Mouse (Mus musculus) T-helper 2 cell (primary cell): Measurements from ENCODE around the gene Mecom.
"Not testable (repeated sequence)": the region's sequence is repeated elsewhere in the genome, so short reads cannot be mapped to it uniquely, and the experiment has no call there.

Experiments
- in situ Hi-C: fragments of 300-600 bp; cut with MboI, MseI; formaldehyde crosslinking; loops from one replicate; pipeline ENCODE4 v1.15.1; 2025; ENCODE audit warnings: high pct_unique_total_duplicates

Gene Mecom

GRCm38 (mm10) chr3:30257776-30258175, 290.0 kb downstream of the Mecom start:
- in situ Hi-C loops, result no loop called here

DNA sequence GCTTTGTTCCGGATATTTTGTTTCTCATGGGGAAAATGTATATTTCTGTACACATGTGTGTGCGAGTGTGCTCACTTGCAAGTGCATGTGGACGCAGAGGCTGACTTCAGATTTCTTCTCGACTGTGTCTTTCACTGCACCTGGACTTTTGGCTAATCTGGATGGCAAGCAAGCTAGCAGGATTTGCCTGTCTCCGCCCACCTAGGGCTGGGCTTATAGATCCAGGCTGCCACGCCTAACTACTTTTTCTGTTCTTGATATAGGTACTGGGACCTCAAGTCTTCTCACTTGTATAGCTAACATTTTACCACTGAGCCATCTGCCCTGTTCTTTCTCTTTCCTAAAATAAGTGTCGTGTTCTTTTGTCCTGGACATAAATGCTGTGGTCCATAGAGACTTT, 290.9 kb downstream of the Mecom start:
- in situ Hi-C loops, result no loop called here

- in situ Hi-C loops, result no loop called here
Observed at GRCm38 (mm10) chr3:30255828-30256227, 292.0 kb downstream of the Mecom start.

DNA sequence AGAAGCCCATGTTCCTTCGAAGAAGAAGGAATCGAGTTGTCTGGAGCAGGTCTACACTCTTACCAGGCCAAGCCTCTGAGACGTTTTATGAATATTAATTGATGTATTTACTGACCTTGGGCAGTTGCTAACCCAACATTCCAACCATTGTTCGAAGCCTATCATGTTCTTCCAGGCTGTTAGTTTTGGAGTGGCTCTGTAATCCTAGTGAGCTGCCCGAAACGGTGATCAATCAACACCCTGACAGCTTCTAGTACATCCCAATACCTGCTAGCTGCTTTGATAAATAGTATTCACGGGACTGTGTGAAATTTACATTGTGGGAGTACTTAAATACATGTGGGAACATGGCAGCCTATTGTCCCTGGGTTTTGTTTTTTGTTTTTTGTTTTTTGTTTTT, 293.4 kb downstream of the Mecom start:
- in situ Hi-C loops, result no loop called here

GRCm38 (mm10) chr3:30253714-30254113, 294.1 kb downstream of the Mecom start:
- in situ Hi-C loops, result no loop called here

GRCm38 (mm10) chr3:30248656-30249384, 299.0 kb downstream of the Mecom start:
- in situ Hi-C loops, result no loop called here

- in situ Hi-C loops, result no loop called here
Observed at GRCm38 (mm10) chr3:30247256-30247655, 300.6 kb downstream of the Mecom start.

DNA sequence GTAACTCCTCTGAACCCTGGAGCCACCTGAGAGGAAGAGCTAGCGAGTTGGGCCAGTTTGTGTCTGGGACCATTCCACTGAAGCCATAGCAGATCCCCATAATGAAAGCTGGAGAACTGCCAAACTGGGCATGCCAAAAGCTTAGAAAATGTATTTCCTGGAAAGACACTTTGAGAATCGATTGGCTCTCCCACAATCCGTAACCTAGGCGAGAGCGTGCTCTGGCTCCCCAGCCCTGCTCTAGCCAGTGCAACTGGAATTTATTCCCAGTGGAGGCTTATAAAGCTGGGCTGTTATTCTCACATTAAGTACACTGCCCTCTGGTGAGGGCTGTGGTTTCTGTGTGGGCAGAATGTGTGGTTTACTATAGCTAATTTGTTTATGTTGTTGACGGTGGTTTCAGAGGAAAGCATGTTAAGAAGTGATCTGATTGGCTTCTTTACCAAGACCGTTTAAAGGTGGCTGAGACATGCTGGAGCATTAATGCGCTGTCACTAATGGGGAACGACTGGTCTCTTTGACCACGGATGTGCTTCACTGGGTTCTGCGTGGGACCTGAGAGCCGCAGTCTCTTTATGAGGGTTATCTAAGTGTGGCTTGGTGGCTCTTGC, 301.3 kb downstream of the Mecom start:
- in situ Hi-C loops, result no loop called here

- in situ Hi-C loops, result no loop called here
Observed at GRCm38 (mm10) chr3:30245950-30246349, 301.9 kb downstream of the Mecom start.

- in situ Hi-C loops, result no loop called here
Observed at GRCm38 (mm10) chr3:30244401-30244871, 303.4 kb downstream of the Mecom start.

GRCm38 (mm10) chr3:30243776-30244275, 304.0 kb downstream of the Mecom start:
- in situ Hi-C loops, result no loop called here

- in situ Hi-C loops, result no loop called here
Observed at GRCm38 (mm10) chr3:30239416-30239815, 308.4 kb downstream of the Mecom start.

DNA sequence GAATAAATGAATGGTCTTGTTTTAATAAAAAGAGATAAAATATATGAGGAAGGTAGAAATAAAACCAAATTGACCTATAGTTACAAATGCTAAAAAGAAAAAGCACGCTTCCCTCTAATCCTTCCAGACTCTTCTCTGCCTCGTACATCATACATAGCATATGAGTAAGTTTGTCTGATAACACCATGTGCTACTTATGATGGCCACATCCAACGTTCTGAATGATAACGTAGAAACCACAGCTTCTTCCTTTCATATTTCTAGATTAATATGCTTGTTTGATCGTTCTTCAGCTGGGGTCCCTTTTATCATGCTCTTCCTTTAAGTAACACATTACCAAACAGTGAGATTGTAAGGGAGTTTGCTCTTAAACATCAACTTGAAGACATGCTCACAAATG, 310.3 kb downstream of the Mecom start:
- in situ Hi-C loops, result no loop called here

GRCm38 (mm10) chr3:30234018-30234417, 313.8 kb downstream of the Mecom start:
- in situ Hi-C loops, result no loop called here

DNA sequence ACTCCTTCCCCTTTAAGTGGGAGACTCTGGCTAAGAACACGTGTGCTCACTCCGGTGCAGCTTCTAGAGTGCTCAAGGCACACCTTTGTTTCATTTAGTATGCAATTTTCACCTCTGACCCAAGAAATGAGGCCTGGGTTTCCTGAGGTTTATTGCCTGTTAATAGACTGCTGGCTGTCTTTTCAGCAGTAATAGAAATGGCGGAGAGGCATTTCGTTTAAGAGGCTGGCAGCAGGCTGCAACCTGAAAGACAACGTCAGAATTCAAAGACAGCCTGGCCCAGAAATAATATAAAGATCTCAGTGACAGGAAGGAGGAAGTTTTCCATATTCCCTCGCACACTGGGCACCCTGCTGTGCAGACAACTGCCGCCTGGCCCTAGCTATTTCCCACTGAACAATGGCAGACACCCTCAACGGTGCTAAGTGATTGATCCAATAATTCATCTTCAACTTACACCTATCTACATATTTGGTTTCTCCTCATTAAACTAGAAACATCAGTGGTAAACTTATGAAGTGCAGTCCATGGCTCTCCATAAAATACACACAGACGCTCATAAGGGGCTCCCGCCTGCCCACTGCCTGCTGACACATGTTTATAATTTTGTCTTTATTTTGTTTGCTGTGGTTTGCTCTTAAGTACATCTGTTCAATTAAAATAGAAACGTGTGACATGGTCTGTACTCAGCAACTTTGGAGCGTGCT, 319.7 kb downstream of the Mecom start:
- in situ Hi-C loops, result no loop called here

DNA sequence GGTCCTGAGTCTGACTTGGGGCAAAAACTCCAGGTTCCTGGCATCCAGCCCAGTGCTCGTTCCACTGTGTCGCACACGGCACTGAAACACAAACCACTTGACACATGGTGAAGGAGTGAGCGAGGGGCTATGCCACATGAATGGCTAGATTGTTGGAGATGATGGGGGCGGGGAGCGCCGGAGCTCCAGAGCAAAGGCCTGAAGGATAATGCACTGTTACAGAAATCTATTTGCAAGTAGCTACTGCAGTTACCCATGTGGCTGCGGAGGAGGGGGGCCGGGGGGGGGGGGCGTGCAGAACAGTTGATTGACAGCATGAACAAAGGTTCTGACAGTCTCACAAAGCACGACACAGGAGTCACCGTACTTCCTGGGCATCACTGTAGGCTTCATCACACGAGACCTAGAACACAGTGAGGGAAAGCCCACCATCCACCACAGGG, 320.9 kb downstream of the Mecom start:
- in situ Hi-C loops, result no loop called here

DNA sequence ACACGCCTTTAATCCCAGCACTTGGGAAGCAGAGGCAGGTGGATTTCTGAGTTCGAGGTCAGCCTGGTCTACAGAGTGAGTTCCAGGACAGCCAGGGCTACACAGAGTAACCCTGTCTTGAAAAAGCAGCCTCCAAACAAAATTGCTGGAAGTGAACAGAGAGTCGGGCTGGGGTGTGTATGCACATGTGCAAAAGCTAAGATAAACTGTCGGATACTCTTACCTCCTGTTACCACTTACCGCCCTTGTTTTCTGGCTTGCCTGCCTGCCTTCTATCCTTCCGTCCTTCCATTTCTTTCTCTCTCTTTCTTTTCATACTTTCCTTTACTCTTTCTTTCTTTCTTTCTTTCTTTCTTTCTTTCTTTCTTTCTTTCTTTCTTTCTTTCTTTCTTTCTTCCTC, 322.6 kb downstream of the Mecom start:
- in situ Hi-C loops, result not testable (repeated sequence)

GRCm38 (mm10) chr3:30220701-30221412, 327.0 kb downstream of the Mecom start:
- in situ Hi-C loops, result no loop called here

DNA sequence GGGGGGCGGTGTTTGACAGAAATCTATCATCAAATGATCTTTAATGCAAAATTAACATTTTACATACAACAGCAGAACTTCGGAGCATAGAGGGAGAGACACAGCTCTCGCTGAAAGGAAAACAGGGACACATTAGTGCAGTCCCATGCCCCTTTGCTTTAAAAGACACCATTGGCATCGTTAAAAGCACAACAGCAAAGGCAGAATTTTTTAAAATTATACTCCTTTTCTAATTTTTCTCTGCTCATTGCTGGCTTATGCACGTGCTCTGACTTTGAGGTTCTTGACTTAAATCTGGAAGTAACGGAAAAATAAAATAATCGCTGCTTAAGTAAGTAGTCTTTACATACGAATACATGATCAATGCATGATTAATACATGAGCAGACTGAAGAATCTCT, 327.9 kb downstream of the Mecom start:
- in situ Hi-C loops, result no loop called here

DNA sequence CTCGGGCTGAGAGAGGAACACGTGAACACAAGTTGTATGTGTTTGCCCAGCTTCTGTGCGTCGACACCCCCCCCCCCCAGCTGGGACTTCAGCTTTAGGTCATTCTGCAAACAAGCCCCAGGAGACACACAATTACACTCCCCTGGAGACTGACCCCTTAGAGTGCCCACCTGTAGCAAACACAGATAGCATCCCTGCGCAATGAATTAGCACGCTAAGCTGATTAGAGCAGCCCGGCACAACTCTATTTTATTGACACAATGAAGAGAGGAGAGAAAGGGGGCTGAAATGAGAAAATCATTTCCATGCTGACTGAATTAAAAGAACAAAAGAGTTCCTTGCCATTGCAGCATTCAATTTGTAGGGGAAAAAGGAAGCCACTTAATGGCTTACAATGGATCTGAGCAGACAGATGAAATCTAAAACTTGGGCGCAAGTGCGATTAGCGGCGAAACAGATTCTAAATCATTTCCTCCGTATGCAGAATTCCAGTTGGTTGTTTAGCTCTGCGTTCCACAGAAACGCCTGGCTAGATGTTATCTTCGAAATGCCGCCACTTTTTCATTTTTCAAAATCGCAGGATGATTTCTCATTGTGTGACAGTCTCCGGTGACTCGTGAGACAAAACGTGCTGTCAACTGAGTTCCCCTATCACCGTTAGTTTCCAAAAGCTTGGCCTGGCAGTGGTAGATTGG, 328.5 kb downstream of the Mecom start:
- in situ Hi-C loops, result no loop called here

GRCm38 (mm10) chr3:30214607-30215006, 333.2 kb downstream of the Mecom start:
- in situ Hi-C loops, result no loop called here
